Mouse (Mus musculus): ENCODE results near the gene Ptpn21.

Ptpn21 gene

GRCm38 (mm10) chr12:98736951-98737800 is at the start of gene Ptpn21:
TSS of gene Ptpn21 (minus strand) at chr12:98737405.
- peak; percentile 82 for DNase-seq

DNA sequence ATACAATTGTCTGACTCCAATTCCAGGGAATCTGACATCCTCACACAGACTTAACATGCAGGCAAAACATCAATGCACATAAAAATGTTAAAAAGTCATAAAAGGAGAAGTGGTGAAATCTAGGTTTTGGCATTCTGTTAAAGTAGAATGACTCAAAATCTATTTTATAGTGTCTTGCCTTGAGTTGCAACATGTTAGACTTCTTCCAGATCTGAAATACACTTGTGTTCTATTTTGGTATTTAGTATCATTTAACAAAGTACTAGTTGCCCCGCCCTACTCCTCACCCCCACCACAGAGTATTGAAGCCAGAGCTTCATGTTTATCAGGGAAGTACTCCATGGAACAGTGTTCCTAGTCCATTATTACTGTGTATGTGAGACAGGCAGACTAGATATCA is 47.0 kb upstream of the Ptpn21 start:
- no peak for DNase-seq

DNA sequence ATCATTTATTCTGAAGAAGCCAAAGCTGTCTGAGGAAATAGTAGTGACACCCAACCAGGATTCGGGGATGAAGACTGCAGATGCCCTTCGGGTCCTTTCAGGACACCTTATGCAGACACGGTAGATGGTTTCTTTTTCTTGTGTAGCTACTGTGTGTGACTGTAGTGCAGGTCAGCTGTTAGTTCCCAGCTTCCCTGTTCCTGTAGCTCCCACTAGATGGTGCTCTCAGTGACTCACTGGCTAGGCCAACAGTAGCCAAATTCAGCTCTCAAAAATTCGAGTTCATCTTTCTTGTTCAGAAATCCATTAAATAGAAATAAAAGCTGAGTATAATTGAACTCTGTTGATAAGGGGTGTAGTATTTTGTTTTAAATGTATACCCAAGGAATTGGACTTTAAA is 41.9 kb upstream of the Ptpn21 start:
- DNase-seq = peak; percentile 28

DNA sequence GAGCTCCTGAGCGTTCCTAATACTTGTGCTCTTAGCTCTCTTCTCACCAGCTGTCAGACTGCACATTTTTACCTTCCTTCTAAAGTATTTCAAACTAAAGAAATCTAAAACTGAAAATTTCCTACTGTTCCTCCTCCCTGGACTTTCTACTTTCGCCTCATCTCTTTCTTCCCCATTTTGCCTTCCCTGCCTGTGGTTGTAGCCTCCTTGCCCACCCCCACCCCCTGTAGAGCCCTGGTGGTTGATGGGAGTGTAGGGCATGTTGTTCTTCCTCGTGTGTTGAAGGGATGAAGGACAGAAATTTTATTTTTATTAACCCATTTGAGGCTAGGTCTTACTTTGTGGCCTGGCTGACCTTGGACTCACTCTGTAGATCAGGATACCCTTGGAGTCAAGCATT is 40.3 kb upstream of the Ptpn21 start:
- DNase-seq = no peak

DNA sequence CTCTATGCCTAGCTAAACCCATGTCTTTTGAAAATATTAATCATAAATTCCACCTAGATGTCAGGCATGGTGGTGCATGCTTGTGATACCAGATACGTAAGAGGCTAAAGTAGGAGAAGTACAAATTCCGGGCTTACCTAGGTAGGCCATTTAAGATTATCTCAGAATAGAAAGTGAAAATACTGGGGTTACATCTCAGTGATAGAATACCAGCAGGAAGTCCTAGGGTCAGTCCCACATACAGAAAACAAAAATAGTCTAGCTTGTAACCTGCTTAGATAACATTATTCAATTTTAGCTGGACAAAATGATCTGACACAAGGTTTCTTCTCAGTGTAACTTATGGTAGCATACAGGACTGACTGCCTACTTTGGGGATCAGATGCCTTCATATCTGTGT is 29.0 kb upstream of the Ptpn21 start:
- no peak for DNase-seq

- no peak for DNase-seq
Measured at GRCm38 (mm10) chr12:98759700-98760099, 22.5 kb upstream of the Ptpn21 start.

DNA sequence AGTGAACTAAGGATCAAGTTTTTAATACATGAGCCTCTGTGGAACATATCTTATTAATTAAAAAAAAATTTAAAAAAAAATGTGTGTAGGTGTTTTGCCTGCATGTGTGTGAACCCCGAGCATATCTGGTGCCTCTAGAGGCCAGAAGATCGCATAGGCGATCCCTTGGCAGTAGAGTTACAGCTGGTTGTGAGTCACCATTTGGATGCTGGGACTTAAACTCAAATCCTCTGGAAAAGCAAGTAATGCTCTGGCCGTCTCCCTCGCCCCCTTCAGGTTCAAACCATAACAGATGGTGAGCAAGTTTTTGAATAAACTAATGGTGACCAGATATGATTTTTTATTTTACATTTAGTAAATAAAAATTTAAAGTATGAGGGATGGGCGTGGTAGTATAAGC is 20.4 kb upstream of the Ptpn21 start:
- no peak for DNase-seq

DNA sequence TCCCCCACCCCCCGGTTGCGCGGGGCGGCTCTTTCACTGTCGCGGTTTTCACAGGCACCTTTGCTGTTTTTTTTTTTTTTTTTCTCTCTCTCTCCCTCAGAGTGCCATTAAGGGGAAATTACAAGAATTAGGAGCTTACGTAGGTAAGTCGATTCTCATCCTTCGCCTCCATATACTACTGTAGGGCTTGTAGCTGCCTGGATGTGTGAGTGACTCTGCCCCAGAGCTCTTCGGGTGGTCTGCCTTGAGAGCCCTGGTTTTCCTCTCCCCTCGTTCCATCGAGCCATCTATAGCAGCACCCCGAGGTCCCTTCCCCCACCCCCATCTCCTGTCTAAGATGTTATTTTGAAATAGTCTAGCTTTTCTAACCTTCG is 10.2 kb upstream of the Ptpn21 start:
- peak; percentile 14 for DNase-seq

DNA sequence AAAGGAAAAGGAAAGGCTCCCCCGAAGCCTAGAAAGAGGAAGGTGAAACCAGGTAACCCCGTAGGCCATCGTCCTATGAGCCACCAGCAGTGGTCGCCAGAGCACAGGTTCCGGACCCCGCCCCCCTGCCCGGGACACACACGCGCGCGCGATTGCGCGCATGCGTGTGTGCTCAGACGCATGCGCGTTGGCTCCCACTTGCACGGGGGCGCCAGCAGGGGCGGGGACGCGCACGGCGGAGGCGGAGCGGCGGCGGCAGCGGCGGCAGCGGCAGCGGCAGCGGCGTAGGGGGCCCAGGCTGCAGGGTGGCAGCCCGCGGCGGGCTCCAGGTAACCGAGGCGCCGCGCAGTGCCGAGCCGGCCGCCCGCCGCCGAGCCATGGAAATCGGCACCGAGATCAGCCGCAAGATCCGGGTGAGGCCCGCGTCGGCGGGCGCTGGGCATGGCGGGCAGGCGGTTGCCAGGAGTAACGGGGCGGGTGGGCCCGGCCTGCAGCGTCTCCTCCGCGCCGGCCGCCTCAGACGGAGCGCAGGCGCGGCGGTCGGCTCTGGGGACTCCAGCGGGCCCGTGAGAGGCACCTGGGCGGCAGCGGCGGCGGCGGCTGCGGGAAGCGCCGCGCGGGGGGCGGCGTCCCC is 9.7 kb upstream of the Ptpn21 start, which contains the start of gene Zc3h14:
Gene Zc3h14, plus strand, starts transcription at position 219 of the 634 bp plus-strand sequence.
- peak; percentile 95 for DNase-seq

GRCm38 (mm10) chr12:98746131-98746530 is 8.9 kb upstream of the Ptpn21 start:
- peak; percentile 73 for DNase-seq

DNA sequence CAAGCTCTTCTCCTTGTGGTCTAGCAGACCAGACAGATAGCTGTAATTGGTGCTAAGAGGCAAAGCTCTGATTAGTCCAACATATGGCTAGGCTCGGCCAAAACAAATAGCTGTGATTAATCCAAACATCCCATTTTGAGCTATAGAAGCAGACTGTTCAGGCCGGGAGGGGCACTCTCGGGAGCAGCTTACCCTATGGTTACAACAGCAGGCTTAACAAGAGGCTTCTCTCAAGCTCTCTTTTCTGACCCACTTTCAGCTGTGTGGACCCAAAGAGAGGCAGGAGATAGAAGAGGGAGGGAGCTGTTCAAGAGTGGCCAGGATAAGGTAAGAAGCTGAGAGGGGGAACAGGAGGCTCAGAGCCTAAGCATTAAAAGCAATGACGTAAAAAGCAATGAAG is 8.4 kb upstream of the Ptpn21 start:
- no peak for DNase-seq

DNA sequence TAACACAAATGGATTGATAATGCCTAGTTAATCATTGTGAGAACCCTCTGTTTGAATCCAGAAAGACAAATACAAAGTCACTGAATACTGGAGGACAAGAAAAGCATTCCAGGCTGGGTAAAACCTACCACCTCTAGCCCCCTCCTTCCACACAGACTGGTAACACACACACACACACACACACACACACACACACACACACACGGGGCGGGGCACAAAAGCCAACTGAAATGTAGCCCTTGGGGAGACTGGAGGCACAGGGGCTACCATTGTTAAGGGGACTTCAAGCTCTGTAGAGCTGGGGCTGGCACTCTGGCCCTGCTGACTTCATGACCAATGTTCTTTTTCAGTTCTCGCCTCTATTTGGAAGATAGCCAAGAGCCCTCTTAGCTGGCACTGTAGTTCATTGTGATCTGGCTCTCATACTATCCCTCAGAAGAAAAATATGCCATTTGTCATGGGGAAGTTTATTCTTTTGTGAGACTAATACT is 3.9 kb upstream of the Ptpn21 start:
- peak; percentile 28 for DNase-seq

DNA sequence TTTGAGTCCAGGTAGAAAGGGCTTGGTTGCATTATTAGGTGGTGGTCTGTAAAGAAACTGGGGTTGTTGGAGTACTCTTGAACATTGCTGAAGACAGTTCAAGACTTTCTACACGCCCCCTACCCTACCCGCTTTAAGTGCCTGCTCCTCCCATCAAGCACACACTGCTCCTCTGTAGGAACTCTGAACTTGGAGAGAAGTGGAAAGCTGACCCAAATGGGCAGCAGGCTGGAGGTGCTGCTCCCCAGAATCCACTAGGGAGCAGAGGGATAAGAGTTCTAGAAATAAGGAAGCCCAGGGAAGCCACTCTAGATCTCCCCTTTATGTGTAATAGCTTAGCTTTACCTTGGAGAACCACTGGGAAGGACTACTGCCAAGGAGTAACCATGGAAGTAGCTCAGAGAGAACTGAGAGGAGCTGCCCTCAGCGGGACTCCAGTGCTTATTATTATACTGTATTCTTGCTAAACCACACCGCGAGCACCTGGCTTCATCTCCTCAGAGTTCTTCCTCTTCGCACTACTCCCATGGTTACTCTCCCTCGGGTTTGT is 671 bp upstream of the Ptpn21 start:
- DNase-seq = peak; percentile 16

DNA sequence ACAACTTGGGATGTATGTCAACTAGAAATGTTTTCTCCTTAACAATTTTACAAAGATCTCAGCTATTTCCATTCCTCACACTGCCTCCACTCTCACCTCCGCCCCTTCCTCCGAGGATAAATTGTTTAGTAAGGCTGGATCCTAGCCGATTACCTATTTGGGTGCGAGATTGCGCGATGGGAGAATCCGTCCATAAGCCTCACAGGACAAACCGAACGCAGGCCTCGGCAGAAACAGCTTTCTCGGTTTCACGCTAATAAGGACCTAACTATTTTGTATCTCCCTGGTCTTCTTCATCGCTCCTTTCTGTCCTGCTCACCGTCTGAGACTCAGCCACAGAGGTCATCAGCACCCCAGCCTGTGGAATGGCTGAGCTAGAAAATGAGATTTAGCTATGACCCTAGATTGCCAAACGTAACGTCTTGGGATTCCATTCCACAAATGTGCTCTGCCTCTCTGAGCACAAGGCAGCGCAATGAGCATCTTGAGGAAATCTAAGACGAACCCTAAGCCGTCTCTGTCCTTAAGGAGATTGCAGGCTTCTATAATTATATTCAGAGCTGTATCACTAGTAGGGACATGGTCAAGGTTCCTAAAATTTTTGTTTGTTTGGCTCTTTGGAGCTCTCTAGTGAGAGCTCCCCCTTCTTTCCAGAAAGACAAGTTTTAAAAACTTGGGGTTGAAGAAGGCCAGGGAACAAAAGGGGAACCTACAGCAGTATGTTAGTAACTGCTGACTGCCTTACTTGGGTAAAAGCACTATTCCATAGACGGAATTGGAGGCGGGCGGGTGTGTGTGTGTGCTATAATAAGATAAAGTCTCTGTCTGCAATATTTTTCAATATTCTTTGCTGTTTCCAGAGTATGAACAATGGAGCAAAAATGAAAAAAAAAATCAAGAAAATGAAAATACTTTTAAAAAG is 2.1 kb downstream of the Ptpn21 start:
- no peak for DNase-seq

DNA sequence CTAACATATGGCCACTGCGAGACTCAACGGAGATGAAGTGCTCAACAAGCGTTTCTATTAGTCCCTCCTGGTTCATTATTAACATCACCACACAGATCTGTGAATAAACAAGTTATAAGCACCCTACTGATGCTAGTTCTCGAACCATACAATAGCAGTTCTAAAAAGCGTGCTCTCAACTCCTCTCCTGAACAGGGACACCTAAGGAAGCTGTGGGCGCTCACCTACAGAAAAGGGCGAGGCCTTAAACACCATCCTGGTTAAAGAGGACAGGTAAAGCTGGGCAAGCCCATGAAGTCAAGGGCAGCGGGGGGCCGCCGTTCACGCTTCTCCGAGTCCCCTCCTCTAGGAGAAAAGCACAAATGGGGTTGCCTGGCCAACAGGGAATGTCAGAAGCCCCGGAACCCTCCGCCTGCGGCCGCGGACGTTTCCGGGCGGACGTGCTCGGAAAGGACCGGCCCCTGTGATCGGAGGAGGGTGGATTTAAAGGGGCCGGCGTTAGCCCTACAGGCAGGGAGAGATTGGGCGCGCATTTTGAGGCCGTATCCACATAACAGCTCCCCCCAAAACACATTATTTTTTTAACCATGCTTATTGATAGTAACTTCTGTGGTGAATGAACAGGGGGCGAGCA is 2.8 kb downstream of the Ptpn21 start:
- peak; percentile 90 for DNase-seq

GRCm38 (mm10) chr12:98733776-98734175 is 3.4 kb downstream of the Ptpn21 start:
- DNase-seq = no peak

DNA sequence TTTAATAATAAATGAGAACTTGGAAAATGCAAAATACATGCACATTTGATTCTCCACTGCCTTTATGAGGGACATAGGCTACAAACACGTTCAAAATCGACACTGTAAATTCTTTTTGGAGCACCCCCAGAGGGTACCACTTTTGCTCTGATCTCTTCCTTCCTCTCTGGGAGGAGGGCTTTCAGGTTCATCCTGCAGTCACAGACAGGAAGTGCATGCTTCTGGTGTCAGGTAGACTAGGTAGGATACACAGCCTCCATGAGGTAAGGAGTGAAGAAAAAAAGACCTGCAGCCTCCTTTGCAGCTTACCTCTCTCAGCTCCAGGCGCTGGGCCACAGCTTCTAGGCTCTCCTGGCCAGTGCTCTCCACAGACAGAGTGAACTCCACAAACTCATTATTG is 4.0 kb downstream of the Ptpn21 start:
- no peak for DNase-seq

GRCm38 (mm10) chr12:98730682-98731081 is 6.5 kb downstream of the Ptpn21 start:
- DNase-seq = no peak

DNA sequence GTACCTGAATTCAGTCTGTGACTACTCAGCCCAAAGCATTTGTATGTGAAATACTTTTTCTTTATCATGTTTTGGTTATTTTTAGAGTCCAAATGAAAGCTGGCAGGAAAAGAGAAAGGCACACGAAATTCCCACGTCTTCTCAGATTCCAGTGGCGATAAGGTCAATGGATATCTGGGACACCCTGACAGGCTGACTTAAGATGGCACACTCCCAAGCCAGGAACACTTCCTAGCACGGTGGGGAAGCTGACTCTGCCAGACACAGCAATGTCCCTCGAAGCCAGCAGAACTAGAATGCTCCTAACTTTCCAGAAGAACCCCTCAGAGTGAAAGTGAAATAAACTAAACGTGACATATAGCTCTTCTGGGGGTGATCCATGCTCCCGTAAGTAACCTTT is 10.0 kb downstream of the Ptpn21 start:
- no peak for DNase-seq

DNA sequence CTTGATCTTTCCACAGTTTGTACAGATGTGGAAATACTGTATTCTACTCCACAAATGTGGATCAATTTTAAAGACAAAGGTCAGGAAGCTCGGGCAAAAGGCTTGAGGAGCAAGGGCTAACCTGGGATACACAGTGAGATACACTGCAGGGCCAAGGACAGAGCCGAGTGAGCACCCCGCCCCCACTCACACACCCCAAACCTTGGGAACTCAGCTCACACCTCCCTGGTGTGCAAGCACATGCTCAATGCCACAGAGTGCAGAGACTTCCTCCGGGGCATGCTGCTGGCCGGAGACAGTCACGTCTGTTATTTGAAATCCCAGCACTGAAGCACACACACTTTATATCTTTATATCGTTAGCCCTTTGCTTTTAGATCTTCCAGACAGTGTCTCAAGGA is 11.1 kb downstream of the Ptpn21 start:
- no peak for DNase-seq

- no peak for DNase-seq
Measured at GRCm38 (mm10) chr12:98724976-98725375, 12.2 kb downstream of the Ptpn21 start.

DNA sequence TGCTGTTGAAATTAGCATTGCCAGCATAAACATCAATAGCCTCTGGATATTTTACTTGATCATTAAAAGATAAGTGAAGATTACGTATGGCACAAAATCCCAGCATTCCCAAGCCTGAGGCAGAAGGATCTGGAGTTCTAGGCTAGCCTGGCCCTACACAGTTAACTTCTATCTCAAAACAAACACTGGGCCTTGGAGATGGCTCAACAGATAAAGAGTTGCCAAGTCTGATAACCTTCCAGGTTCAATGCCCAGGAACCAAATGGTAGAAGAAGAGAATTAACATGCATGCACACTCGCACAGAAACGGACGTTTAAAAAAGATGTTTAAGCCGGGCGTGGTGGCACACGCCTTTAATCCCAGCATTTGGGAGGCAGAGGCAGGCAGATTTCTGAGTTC is 13.0 kb downstream of the Ptpn21 start:
- no peak for DNase-seq
